Mouse (Mus musculus): ENCODE data around the gene Mbd3. TPM values are rescaled to one million over a fixed set of nuclear protein-coding genes. Genes with fewer than 3 reads are reported as not detected.
"Not testable (repeated sequence)": the region's sequence is repeated elsewhere in the genome, so short reads cannot be mapped to it uniquely, and the experiment has no call there.

Gene Mbd3
- polyA plus RNA-seq, 1 experiment from 2014 or later: 166 TPM

DNA sequence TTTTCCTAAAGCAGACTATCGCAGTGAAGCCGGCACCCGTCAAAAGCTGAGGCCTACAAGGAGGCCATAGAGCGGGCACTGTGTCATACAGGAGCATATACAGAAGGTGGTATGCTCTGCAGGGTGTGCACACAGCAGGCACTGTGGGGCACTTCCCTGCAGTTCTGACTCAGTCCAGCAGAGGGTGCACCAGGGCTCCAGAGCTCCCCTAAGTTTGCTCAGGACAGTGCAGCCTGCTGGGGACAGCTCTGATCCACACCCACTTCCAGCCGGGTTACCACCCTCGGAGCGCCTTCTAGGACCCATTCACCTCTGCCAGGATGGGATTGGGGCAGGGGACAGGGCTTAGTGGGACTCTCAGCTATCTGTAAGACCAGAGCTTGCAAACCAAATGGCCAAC is 49.1 kb downstream of the Mbd3 start:
- Histone ChIP-seq H3K9ac (replicated peaks; ENCODE audit: low read length) (no peak overlapping the region), H3K4me1 (ENCODE audit: control insufficient read depth, insufficient read depth, low read length) (no peaks in the 10 kb centered on the region), H3K4me3 (replicated peaks; ENCODE audit: low read depth, low read length) (no peak overlapping the region), H3K27me3 (ENCODE audit: control insufficient read depth, insufficient read depth, low read length) (peaks cover 66% of the 10 kb centered on the region), H3K9me3 (ENCODE audit: control insufficient read depth, low read length) (no peaks in the 10 kb centered on the region), H3K4me2 (ENCODE audit: low read length) (no peak overlapping the region), H3K36me3 (ENCODE audit: control insufficient read depth, insufficient read depth, low read length) (no peaks in the 10 kb centered on the region), H3K27ac (replicated peaks; ENCODE audit: low read depth, low read length) (no peak overlapping the region)
- DNase-seq (peak; percentile 88), ATAC-seq (ENCODE audit: low FRiP score, low TSS enrichment) (peak; percentile 68; the same call in 1 of the 2 replicates)
- WGBS: 3% methylated on average over 7 of the region's 7 CpGs

DNA sequence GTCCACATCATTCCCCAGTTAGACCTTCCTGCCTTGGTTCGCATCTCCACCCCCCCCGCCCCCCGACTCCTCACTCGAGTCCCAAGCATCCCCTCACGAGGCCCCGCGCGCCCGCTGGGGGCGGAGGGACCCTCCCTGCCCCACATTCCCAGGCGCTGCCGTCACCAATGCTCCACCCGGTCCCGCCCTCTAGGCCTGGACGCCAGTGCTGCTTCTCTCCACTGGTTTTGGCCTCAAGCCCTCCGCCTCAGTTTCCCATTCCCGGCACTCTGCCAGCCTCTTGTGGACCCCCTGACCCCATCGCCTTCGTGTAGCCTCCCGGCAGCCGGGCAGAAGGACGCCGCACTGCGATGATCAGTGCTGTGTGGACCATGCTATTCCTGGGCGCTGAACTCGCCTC is 50.4 kb downstream of the Mbd3 start:
- WGBS: 15% methylated on average over 26 of the region's 26 CpGs
- Histone ChIP-seq H3K9me3 (ENCODE audit: control insufficient read depth, low read length) (no peaks in the 10 kb centered on the region), H3K36me3 (ENCODE audit: control insufficient read depth, insufficient read depth, low read length) (no peaks in the 10 kb centered on the region), H3K4me3 (replicated peaks; ENCODE audit: low read depth, low read length) (no peak overlapping the region), H3K4me2 (ENCODE audit: low read length) (no peak overlapping the region), H3K4me1 (ENCODE audit: control insufficient read depth, insufficient read depth, low read length) (no peaks in the 10 kb centered on the region), H3K27me3 (ENCODE audit: control insufficient read depth, insufficient read depth, low read length) (peaks cover 70% of the 10 kb centered on the region), H3K27ac (replicated peaks; ENCODE audit: low read depth, low read length) (no peak overlapping the region), H3K9ac (replicated peaks; ENCODE audit: low read length) (no peak overlapping the region)
- ATAC-seq (ENCODE audit: low FRiP score, low TSS enrichment): no peak
- no peak for DNase-seq

DNA sequence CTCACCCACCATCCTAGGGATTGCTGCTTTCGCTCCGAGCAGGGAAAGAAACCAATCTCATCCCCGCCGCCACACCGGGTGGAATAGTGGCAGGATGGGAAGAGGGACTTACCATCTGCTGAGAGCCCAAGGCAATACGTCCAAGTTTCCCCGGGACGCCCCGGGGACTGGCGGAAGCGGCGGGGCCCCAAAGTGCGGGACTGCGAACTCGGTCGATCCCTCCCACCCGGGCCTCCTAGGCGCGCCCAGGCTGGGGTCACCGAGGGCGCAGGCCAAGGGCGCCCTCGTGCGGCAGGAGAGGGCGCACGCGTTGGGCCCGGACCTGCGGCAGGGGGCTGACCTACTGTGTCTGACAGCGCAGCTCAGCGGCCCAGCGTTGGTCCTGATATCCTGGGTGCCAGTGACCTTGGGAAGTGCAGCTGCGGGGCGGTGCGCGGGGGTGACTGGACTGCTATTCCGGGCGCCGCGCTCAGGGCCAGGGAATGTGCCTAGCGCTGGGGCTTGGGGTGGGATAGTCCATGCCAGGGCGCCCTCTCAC is 51.0 kb downstream of the Mbd3 start, which contains the start of gene Adamtsl5:
TSS of gene Adamtsl5 (minus strand) at position 169 of the 538 bp plus-strand sequence.
- H3K9me3 ChIP-seq (ENCODE audit: control insufficient read depth, low read length): no peaks in the 10 kb centered on the region
- no peak within 1 kb of the TSS for H3K27ac ChIP-seq (replicated peaks; ENCODE audit: low read depth, low read length)
- under 1% methylated on average over 42 of the region's 42 CpGs for WGBS
- H3K4me2 ChIP-seq (ENCODE audit: low read length): peak within 1 kb of the TSS; percentile 28; the same call in 1 of the 2 replicates
- H3K9ac ChIP-seq (replicated peaks; ENCODE audit: low read length): no peak within 1 kb of the TSS
- no peaks in the 10 kb centered on the region for H3K4me1 ChIP-seq (ENCODE audit: control insufficient read depth, insufficient read depth, low read length)
- no peaks in the 10 kb centered on the region for H3K36me3 ChIP-seq (ENCODE audit: control insufficient read depth, insufficient read depth, low read length)
- DNase-seq: peak; percentile 58
- no peak within 1 kb of the TSS for H3K4me3 ChIP-seq (replicated peaks; ENCODE audit: low read depth, low read length)
- H3K27me3 ChIP-seq (ENCODE audit: control insufficient read depth, insufficient read depth, low read length): peaks cover 77% of the 10 kb centered on the region
- no peak for ATAC-seq (ENCODE audit: low FRiP score, low TSS enrichment)

DNA sequence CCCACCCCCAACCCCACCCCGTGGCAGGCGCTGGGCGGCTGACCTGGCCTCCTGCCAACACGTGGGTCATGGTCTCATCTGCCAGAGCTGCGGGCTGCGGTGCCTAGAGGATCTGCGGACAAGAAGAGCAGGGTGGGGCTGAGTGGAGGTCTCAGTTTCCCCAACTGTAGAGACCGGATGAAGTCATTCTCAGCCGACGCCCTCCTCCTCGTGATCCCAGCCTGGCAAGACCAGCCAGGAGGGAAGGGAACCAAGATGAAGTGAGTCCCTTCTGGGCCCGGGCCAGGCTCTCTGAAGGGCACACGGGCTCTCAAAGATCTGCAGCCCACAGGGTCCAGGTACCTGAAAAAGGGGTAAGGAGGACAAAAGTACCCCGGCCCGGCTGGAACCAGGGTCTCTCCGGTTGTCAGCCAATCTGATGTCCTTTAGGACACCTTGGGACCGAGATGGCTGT is 51.8 kb downstream of the Mbd3 start:
- no peak overlapping the region for H3K27ac ChIP-seq (replicated peaks; ENCODE audit: low read depth, low read length)
- H3K4me1 ChIP-seq (ENCODE audit: control insufficient read depth, insufficient read depth, low read length): peaks cover 3% of the 10 kb centered on the region; the same call in 1 of the 2 replicates
- H3K9me3 ChIP-seq (ENCODE audit: control insufficient read depth, low read length): no peaks in the 10 kb centered on the region
- no peak overlapping the region for H3K9ac ChIP-seq (replicated peaks; ENCODE audit: low read length)
- H3K36me3 ChIP-seq (ENCODE audit: control insufficient read depth, insufficient read depth, low read length): no peaks in the 10 kb centered on the region
- 16% methylated on average over 17 of the region's 17 CpGs for WGBS
- H3K4me2 ChIP-seq (ENCODE audit: low read length): no peak overlapping the region
- no peak overlapping the region for H3K4me3 ChIP-seq (replicated peaks; ENCODE audit: low read depth, low read length)
- DNase-seq (no peak), ATAC-seq (ENCODE audit: low FRiP score, low TSS enrichment) (no peak)
- peaks cover 82% of the 10 kb centered on the region for H3K27me3 ChIP-seq (ENCODE audit: control insufficient read depth, insufficient read depth, low read length)

DNA sequence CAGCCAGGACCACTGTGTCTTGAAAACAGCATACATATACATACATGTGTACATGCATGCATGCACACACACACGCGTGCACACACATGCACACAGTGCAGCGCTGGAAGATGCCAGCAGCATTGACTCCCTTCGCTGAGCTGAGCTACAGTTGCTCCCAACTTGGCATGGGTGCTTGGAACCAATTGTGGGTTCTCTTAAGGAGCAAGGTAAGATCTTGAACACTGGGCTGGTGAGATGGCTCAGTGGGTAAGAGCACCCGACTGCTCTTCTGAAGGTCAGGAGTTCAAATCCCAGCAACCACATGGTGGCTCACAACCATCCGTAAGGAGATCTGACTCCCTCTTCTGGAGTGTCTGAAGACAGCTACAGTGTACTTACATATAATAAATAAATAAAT is 53.4 kb downstream of the Mbd3 start:
- H3K9ac ChIP-seq (replicated peaks; ENCODE audit: low read length); ATAC-seq (ENCODE audit: low FRiP score, low TSS enrichment); H3K27ac ChIP-seq (replicated peaks; ENCODE audit: low read depth, low read length); H3K9me3 ChIP-seq (ENCODE audit: control insufficient read depth, low read length); H3K4me2 ChIP-seq (ENCODE audit: low read length); DNase-seq; H3K4me1 ChIP-seq (ENCODE audit: control insufficient read depth, insufficient read depth, low read length); H3K36me3 ChIP-seq (ENCODE audit: control insufficient read depth, insufficient read depth, low read length); H3K4me3 ChIP-seq (replicated peaks; ENCODE audit: low read depth, low read length): not testable (repeated sequence)
- 78% methylated on average over 5 of the region's 6 CpGs for WGBS
- H3K27me3 ChIP-seq (ENCODE audit: control insufficient read depth, insufficient read depth, low read length): peaks cover 93% of the 10 kb centered on the region

DNA sequence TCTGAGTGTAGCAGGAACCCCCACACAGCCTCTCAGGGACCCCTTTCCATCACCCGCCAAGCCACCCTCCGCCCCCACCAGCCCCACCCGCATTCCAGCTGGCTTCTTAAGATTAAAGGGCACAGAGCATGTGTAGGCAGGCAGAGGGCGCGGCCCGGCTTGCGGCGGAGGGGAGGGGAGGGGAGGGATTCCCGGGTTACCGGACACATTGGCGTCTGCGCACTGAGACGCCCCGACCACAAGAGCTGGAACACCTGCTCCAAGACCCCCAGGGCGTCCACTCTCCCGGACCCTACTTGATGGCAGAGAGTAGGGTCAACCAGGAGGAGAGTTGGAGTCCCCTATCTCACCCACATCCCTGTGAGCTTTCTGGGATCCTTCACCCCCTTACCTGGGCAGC is 54.2 kb downstream of the Mbd3 start:
- no peak overlapping the region for H3K4me3 ChIP-seq (replicated peaks; ENCODE audit: low read depth, low read length)
- H3K36me3 ChIP-seq (ENCODE audit: control insufficient read depth, insufficient read depth, low read length): no peaks in the 10 kb centered on the region
- H3K4me1 ChIP-seq (ENCODE audit: control insufficient read depth, insufficient read depth, low read length): peaks cover 7% of the 10 kb centered on the region; the same call in 1 of the 2 replicates
- H3K9ac ChIP-seq (replicated peaks; ENCODE audit: low read length): no peak overlapping the region
- no peak overlapping the region for H3K4me2 ChIP-seq (ENCODE audit: low read length)
- 4% methylated on average over 15 of the region's 16 CpGs for WGBS
- peaks cover 96% of the 10 kb centered on the region for H3K27me3 ChIP-seq (ENCODE audit: control insufficient read depth, insufficient read depth, low read length)
- no peak overlapping the region for H3K27ac ChIP-seq (replicated peaks; ENCODE audit: low read depth, low read length)
- H3K9me3 ChIP-seq (ENCODE audit: control insufficient read depth, low read length): no peaks in the 10 kb centered on the region
- DNase-seq (no peak), ATAC-seq (ENCODE audit: low FRiP score, low TSS enrichment) (no peak)

DNA sequence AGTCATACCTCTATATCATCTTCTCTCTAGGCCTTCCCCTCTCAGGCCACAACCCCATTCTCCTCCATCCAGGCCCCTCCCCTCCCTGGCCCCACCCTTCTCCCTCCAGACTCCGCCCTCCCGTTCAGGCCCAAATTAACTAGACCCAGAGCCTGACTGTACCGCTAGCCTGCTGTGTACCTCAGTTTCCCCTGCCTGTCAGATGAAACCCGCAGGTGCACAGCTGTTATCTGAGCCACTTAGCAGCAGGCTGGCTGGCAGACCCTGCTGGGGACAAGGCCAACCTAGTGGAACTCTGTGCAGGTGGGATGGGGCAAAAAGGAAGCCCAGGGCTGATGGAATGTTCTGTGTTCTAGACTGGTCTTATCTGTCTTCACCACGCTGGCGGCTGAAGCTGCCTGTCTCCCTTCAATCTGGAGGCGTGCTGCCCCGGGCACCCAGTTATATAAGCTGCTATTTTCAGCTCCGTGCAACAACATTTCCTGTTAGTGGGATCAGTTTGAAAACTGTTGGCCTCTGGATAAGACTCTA is 55.2 kb downstream of the Mbd3 start:
- Histone ChIP-seq H3K36me3 (ENCODE audit: control insufficient read depth, insufficient read depth, low read length) (no peaks in the 10 kb centered on the region), H3K27me3 (ENCODE audit: control insufficient read depth, insufficient read depth, low read length) (peaks cover 89% of the 10 kb centered on the region), H3K27ac (replicated peaks; ENCODE audit: low read depth, low read length) (no peak overlapping the region), H3K9ac (replicated peaks; ENCODE audit: low read length) (no peak overlapping the region), H3K4me3 (replicated peaks; ENCODE audit: low read depth, low read length) (no peak overlapping the region), H3K4me1 (ENCODE audit: control insufficient read depth, insufficient read depth, low read length) (peaks cover 8% of the 10 kb centered on the region; the same call in 1 of the 2 replicates), H3K9me3 (ENCODE audit: control insufficient read depth, low read length) (no peaks in the 10 kb centered on the region), H3K4me2 (ENCODE audit: low read length) (no peak overlapping the region)
- 49% methylated on average over 9 of the region's 9 CpGs for WGBS
- no peak for DNase-seq
- no peak for ATAC-seq (ENCODE audit: low FRiP score, low TSS enrichment)

DNA sequence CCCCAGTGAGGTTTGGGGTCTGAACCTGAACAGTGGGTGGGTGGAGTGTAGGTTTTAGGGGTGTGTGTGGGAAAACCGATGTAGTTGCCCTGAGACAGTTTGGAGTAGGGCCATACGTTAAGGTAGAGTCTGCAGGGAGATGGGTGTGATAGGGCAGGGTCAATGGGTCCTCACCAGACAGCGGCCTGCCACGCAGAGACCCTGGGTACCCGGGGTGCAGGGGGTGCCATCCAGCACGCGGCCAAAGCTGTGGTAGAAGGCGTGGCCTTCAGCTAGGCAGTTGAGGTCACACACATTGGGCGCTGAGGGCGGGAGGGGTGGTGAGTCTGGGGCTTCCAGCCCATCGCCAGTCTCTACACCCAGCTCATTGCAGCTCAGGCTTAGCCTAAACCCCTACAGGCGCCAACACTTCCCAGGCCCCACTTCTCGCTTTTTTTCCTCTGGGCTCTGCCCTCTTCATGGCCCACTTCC is 55.9 kb downstream of the Mbd3 start:
- WGBS: 27% methylated on average over 13 of the region's 13 CpGs
- DNase-seq: no peak
- Histone ChIP-seq H3K36me3 (ENCODE audit: control insufficient read depth, insufficient read depth, low read length) (no peaks in the 10 kb centered on the region), H3K27me3 (ENCODE audit: control insufficient read depth, insufficient read depth, low read length) (peaks cover 82% of the 10 kb centered on the region), H3K9ac (replicated peaks; ENCODE audit: low read length) (0 out of 2 replicates have a peak overlapping the region, but pooled peaks have one; percentile 9), H3K4me3 (replicated peaks; ENCODE audit: low read depth, low read length) (peak overlapping the region; percentile 24), H3K9me3 (ENCODE audit: control insufficient read depth, low read length) (no peaks in the 10 kb centered on the region), H3K27ac (replicated peaks; ENCODE audit: low read depth, low read length) (no peak overlapping the region), H3K4me1 (ENCODE audit: control insufficient read depth, insufficient read depth, low read length) (peaks cover 8% of the 10 kb centered on the region; the same call in 1 of the 2 replicates), H3K4me2 (ENCODE audit: low read length) (peak overlapping the region; percentile 49)
- ATAC-seq (ENCODE audit: low FRiP score, low TSS enrichment): no peak
